Mouse (Mus musculus) olfactory bulb, adult 2 months (tissue): ENCODE measurements around the gene Tnip2.

ENCODE experiments used
- CTCF ChIP-seq: fragments of 200-500 bp; IDR thresholded peaks from 2 replicates; pipeline ENCODE4 v1.5.1; 2012; ENCODE audit warnings: low read depth, mild to moderate bottlenecking, low read length, moderate library complexity; ENCODE audit not compliant: insufficient read depth
- POLR2A ChIP-seq: fragments of 200-500 bp; IDR thresholded peaks from 2 replicates; pipeline ENCODE4 v1.6.1; 2012; ENCODE audit warnings: mild to moderate bottlenecking, low read depth, low read length, moderate library complexity; ENCODE audit not compliant: insufficient read depth

DNA sequence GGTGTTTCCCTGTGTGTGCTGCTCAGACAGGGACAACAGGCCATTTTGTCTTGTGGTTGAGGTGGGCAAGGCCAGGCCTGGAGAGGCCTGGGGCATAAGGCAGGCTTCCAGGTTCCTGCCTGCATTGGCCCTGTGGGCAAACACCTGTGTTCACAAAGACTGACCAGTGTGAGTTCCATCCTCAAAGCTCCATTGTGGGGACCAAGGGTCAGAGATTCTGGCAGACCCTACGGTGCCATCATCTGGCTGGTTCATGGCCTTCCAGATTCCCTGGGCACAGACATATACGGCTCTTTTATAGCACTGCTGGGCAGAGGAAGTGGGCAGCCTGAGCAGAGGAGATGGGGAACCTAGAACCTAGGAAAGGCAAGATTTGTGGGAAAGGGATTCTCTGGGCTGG is 13.6 kb upstream of the Tnip2 start:
- TF ChIP-seq CTCF: no peak
- TF ChIP-seq POLR2A: no peak
